Mouse (Mus musculus) heart, postnatal 0 days (tissue): ENCODE data around the gene Shisa6.

Experiments used
- CTCF ChIP-seq: IDR thresholded peaks from 2 replicates; pipeline ENCODE4 v1.5.1; 2016; ENCODE audit warnings: antibody characterized with exemption, control low read depth, low read depth
- EP300 ChIP-seq: IDR thresholded peaks from 2 replicates; pipeline ENCODE4 v1.6.1; 2016; ENCODE audit warnings: antibody characterized with exemption, low read depth

DNA sequence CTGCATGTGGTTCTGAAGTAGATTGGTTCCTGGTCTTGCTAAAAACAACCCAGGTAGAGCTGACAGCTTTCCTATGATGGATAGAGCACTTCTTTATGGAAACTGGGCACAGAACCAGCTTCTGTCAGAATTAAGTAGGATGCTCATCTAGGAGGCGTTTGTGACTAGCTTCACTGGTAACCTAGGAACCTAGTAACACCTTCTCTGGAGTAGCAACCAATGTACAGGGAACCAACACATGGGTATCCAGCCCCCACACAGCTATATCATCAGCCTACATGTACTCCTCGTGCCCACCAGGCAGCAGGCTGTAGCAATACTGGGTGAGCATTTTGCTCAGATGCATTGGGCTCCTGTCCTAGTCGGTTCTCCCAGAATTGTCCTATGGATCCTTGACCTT, 307.3 kb downstream of the Shisa6 start:
- no peak for TF ChIP-seq CTCF
- no peak for TF ChIP-seq EP300
